Mouse (Mus musculus): Measurements from ENCODE around the gene Tunar. TPM values are rescaled to one million over a fixed set of nuclear protein-coding genes. Genes with fewer than 3 reads are reported as not detected.

The Tunar gene
- polyA plus RNA-seq (2012; rRNA removed) = not detected in 2 replicates

GRCm38 (mm10) chr12:105333570-105333969 lies at the start of gene Tunar:
Tunar (plus strand) TSS chr12:105333870.

Other genes with a start within 250 kb of the Tunar start
- gene Tcl1b2, start 187.9 kb upstream of the Tunar start, polyA plus RNA-seq (2012; rRNA removed) = 0.03 TPM in 1 of 2 replicates, not detected in the other
- gene Tcl1b1, start 174.2 kb upstream of the Tunar start, polyA plus RNA-seq (2012; rRNA removed) = not detected in 2 replicates
- not detected in 2 replicates for gene Tcl1b5, start 157.5 kb upstream of the Tunar start, polyA plus RNA-seq (2012; rRNA removed)
- gene Tcl1b3, start 142.8 kb upstream of the Tunar start, polyA plus RNA-seq (2012; rRNA removed) = not detected in 2 replicates
- not detected in 2 replicates for gene Tcl1b4, start 131.9 kb upstream of the Tunar start, polyA plus RNA-seq (2012; rRNA removed)
- not detected in 2 replicates for gene Tcl1, start 111.1 kb upstream of the Tunar start, polyA plus RNA-seq (2012; rRNA removed)
- gene D430019H16Rik, start 120.0 kb downstream of the Tunar start, polyA plus RNA-seq (2012; rRNA removed) = 0.18 and 0.28 TPM in 2 replicates
- 0.01 and 0.06 TPM in 2 replicates for gene Bdkrb2, start 229.4 kb downstream of the Tunar start, polyA plus RNA-seq (2012; rRNA removed)